Mouse (Mus musculus) CH12.LX (cell line): Measurements from ENCODE around the gene Slc38a10. TPM values are rescaled to one million over a fixed set of nuclear protein-coding genes. Genes with fewer than 3 reads are reported as not detected.

Source experiments
- DNase-seq: peaks from one replicate; pipeline ENCODE4 v3.0.0-alpha.2; 2013; ENCODE audit errors: extremely low read depth
- H3K27ac ChIP-seq: 2 replicates; pipeline ENCODE4 v1.5.1; 2012; ENCODE audit warnings: low read depth, mild to moderate bottlenecking, control low read depth, moderate library complexity; ENCODE audit not compliant: insufficient read depth
- H3K27me3 ChIP-seq: replicated peaks from 2 replicates; pipeline ENCODE3; 2012; ENCODE audit warnings: inconsistent platforms
- H3K36me3 ChIP-seq, 2 experiments: replicated peaks in 1 of 2; 2 replicates each; pipeline versions ENCODE3 to v1.6.1; 2012; ENCODE audit warnings: inconsistent platforms in 1 of 2, low read length in 1 of 2, mild to moderate bottlenecking in 1 of 2, mixed read lengths in 1 of 2, moderate library complexity in 1 of 2; ENCODE audit not compliant: control insufficient read depth in 1 of 2, insufficient read depth in 1 of 2
- H3K4me1 ChIP-seq, 2 experiments: 2 replicates each; pipeline ENCODE4 v1.6.1; 2012; ENCODE audit warnings: inconsistent platforms in 1 of 2, moderate library complexity in 1 of 2; ENCODE audit not compliant: insufficient read depth in 2 of 2, control insufficient read depth in 1 of 2
- H3K4me2 ChIP-seq: 2 replicates; pipeline ENCODE4 v1.6.1; 2012; ENCODE audit warnings: low read depth, mild to moderate bottlenecking, control low read depth; ENCODE audit not compliant: poor library complexity, insufficient read depth, severe bottlenecking
- H3K4me3 ChIP-seq, 3 experiments: fragments of 150-350 bp in 1 of 3; sonication (generic) in 1 of 3; replicated peaks in 1 of 3; 2 replicates each; pipeline versions ENCODE3 to v1.5.1; 2011 to 2012; ENCODE audit warnings: low read depth in 2 of 3, low read length in 2 of 3, mild to moderate bottlenecking in 2 of 3, moderate library complexity in 2 of 3, control low read depth in 1 of 3, improper control_type of control experiment in 1 of 3, inconsistent platforms in 1 of 3, mixed read lengths in 1 of 3; ENCODE audit not compliant: poor library complexity in 1 of 3
- H3K79me2 ChIP-seq: replicated peaks from 2 replicates; pipeline ENCODE4 v1.6.1; 2012; ENCODE audit warnings: mild to moderate bottlenecking, moderate library complexity; ENCODE audit not compliant: control insufficient read depth, poor library complexity, insufficient read depth, severe bottlenecking; ENCODE audit errors: extremely low read depth
- H3K9ac ChIP-seq: 2 replicates; pipeline ENCODE4 v1.6.1; 2012; ENCODE audit warnings: low read depth, mild to moderate bottlenecking, control low read depth, moderate library complexity; ENCODE audit not compliant: insufficient read depth
- H3K9me3 ChIP-seq: replicated peaks from 2 replicates; pipeline ENCODE3; 2012; ENCODE audit warnings: low read length, inconsistent platforms, mixed read lengths
- CHD1 ChIP-seq: IDR thresholded peaks from 2 replicates; pipeline ENCODE4 v1.6.1; 2012; ENCODE audit warnings: low read depth, low read length, improper control_type of control experiment, inconsistent platforms
- EP300 ChIP-seq: IDR thresholded peaks from 2 replicates; pipeline ENCODE4 v1.6.1; 2011; ENCODE audit warnings: low read length, improper control_type of control experiment
- ETS1 ChIP-seq: conservative IDR thresholded peaks from 2 replicates; pipeline ENCODE4 v1.6.1; 2012; ENCODE audit warnings: low read depth, mild to moderate bottlenecking, inconsistent platforms, low read length, improper control_type of control experiment, moderate library complexity
- HCFC1 ChIP-seq: IDR thresholded peaks from 2 replicates; pipeline ENCODE4 v1.6.1; 2012; ENCODE audit warnings: low read depth, mild to moderate bottlenecking, inconsistent platforms, low read length, improper control_type of control experiment
- IRF4 ChIP-seq: IDR thresholded peaks from 2 replicates; pipeline ENCODE4 v1.6.1; 2014; ENCODE audit warnings: low read depth, mild to moderate bottlenecking, inconsistent platforms, low read length, improper control_type of control experiment
- JUND ChIP-seq: conservative IDR thresholded peaks from 2 replicates; pipeline ENCODE4 v1.6.1; 2011; ENCODE audit warnings: low read depth, low read length, improper control_type of control experiment
- MAFK ChIP-seq: IDR thresholded peaks from 2 replicates; pipeline ENCODE4 v1.6.1; 2011; ENCODE audit warnings: low read length, improper control_type of control experiment; ENCODE audit not compliant: insufficient replicate concordance
- MAX ChIP-seq: IDR thresholded peaks from 2 replicates; pipeline ENCODE4 v1.6.1; 2011; ENCODE audit warnings: low read length, improper control_type of control experiment
- MAZ ChIP-seq: IDR thresholded peaks from 2 replicates; pipeline ENCODE4 v1.6.1; 2012; ENCODE audit warnings: low read depth, mild to moderate bottlenecking, inconsistent platforms, low read length, improper control_type of control experiment, moderate library complexity
- MEF2A ChIP-seq: IDR thresholded peaks from 2 replicates; pipeline ENCODE4 v1.6.1; 2014; ENCODE audit warnings: low read depth, mild to moderate bottlenecking, inconsistent platforms, low read length, improper control_type of control experiment, borderline replicate concordance
- PAX5 ChIP-seq: IDR thresholded peaks from 2 replicates; pipeline ENCODE4 v1.6.1; 2012; ENCODE audit warnings: low read length, inconsistent platforms, mixed read lengths
- POLR2A ChIP-seq: IDR thresholded peaks from 2 replicates; pipeline ENCODE4 v1.6.1; 2011; ENCODE audit warnings: low read depth, mild to moderate bottlenecking, improper control_type of control experiment, low read length
- RCOR1 ChIP-seq: conservative IDR thresholded peaks from 2 replicates; pipeline ENCODE4 v1.6.1; 2012; ENCODE audit warnings: low read depth, mild to moderate bottlenecking, inconsistent platforms, low read length, improper control_type of control experiment
- SIN3A ChIP-seq: IDR thresholded peaks from 2 replicates; pipeline ENCODE4 v1.6.1; 2012; ENCODE audit warnings: low read length, improper control_type of control experiment, inconsistent platforms
- TCF12 ChIP-seq: IDR thresholded peaks from 2 replicates; pipeline ENCODE4 v1.6.1; 2014; ENCODE audit warnings: low read depth, mild to moderate bottlenecking, inconsistent platforms, low read length, improper control_type of control experiment
- UBTF ChIP-seq: IDR thresholded peaks from 2 replicates; pipeline ENCODE4 v1.6.1; 2012; ENCODE audit warnings: low read depth, mild to moderate bottlenecking, inconsistent platforms, low read length, improper control_type of control experiment, moderate library complexity
- USF1 ChIP-seq: IDR thresholded peaks from 2 replicates; pipeline ENCODE4 v1.6.1; 2014; ENCODE audit warnings: low read depth, mild to moderate bottlenecking, inconsistent platforms, low read length, improper control_type of control experiment
- ZC3H11A ChIP-seq: IDR thresholded peaks from 2 replicates; pipeline ENCODE4 v1.6.1; 2012; ENCODE audit warnings: low read depth, mild to moderate bottlenecking, inconsistent platforms, low read length, improper control_type of control experiment
- ZKSCAN1 ChIP-seq: IDR thresholded peaks from 2 replicates; pipeline ENCODE4 v1.6.1; 2012; ENCODE audit warnings: low read depth, inconsistent platforms, low read length, improper control_type of control experiment, borderline replicate concordance
- ZMIZ1 ChIP-seq: IDR thresholded peaks from 2 replicates; pipeline ENCODE4 v1.6.1; 2012; ENCODE audit warnings: low read depth, mild to moderate bottlenecking, inconsistent platforms, low read length, improper control_type of control experiment
- ZNF384 ChIP-seq: IDR thresholded peaks from 2 replicates; pipeline ENCODE4 v1.6.1; 2012; ENCODE audit warnings: low read depth, low read length, improper control_type of control experiment, inconsistent platforms
- dilution Hi-C: fragments of 300-500 bp; cut with MboI; formaldehyde crosslinking; loops from 2 replicates; pipeline ENCODE4 v1.14.3; 2020; ENCODE audit warnings: low sequenced_read_pairs; ENCODE audit not compliant: extremely low pct_unique_long_range_greater_than_20kb, extremely low pct_ligation_motif_present
- in situ Hi-C: fragments of 300-500 bp; cut with MboI; formaldehyde crosslinking; loops from 3 replicates; pipeline ENCODE4 v1.14.3; 2019; ENCODE audit warnings: low sequenced_read_pairs, low pct_ligation_motif_present, low pct_unique_long_range_greater_than_20kb, mixed read lengths
- polyA plus RNA-seq: library from polyadenylated mRNA; unstranded; fragments of >175 nt; gene quantifications from 2 replicates; pipeline ENCODE4 v1.2.1, GENCODE M21; 2012; ENCODE audit warnings: low read depth; ENCODE audit not compliant: insufficient read length
- total RNA-seq, 2 experiments: library from RNA; depleted of rRNA; stranded (reverse); fragments of 300-350 nt in 1 of 2; fragments of >200 nt in 1 of 2; gene quantifications; 2 replicates each; pipeline ENCODE4 v1.2.3; 2012 to 2014

Gene Slc38a10
- total and polyA plus RNA-seq, 3 experiments: 47.1 to 97.6 (median 75.6) TPM

DNA sequence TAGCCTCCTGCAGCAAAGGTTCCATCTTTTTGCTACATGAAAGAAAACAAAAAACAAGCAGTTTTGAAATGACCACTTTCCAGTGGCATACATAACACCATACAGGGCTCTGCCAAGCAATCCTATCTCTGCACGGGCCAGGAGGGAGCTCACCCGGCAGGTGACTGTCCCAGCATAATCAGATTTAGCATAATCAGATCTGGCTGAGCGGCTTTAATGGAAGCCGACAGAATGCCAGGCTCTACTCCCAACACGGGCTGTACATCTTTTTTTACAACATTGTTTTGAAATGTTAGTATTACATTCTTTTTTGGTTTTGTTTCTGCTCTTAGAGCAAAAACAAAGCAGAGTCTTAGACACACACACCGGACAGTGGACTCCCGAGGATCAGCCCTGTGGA lies 21.9 kb downstream of the Slc38a10 start:
- no peaks in the 10 kb centered on the region for H3K27me3 ChIP-seq
- H3K4me3 ChIP-seq: no peak overlapping the region
- TF ChIP-seq MEF2A: no peak
- TF ChIP-seq JUND: no peak
- TF ChIP-seq, all 38 proteins: peak for 0
- DNase-seq: no peak
- dilution Hi-C loops (no loop called here), in situ Hi-C loops (no loop called here)
- Histone ChIP-seq H3K4me1 (peaks cover 0 to 12% of the 10 kb centered on the region in 2 experiments; a peak in 2 of 4 replicates), H3K79me2 (no peaks in the 10 kb centered on the region), H3K27ac (no peak overlapping the region), H3K9me3 (no peaks in the 10 kb centered on the region), H3K36me3 (peaks cover 72 to 90% of the 10 kb centered on the region in 2 experiments), H3K9ac (no peak overlapping the region), H3K4me2 (no peak overlapping the region)

- Histone ChIP-seq H3K27ac (no peak overlapping the region), H3K4me1 (peaks cover 0 to 12% of the 10 kb centered on the region in 2 experiments; a peak in 2 of 4 replicates), H3K4me2 (no peak overlapping the region), H3K27me3 (no peaks in the 10 kb centered on the region), H3K36me3 (peaks cover 72 to 92% of the 10 kb centered on the region in 2 experiments), H3K9me3 (no peaks in the 10 kb centered on the region), H3K9ac (no peak overlapping the region), H3K4me3 (no peak overlapping the region), H3K79me2 (no peaks in the 10 kb centered on the region)
- in situ Hi-C loops: no loop called here
- dilution Hi-C loops: no loop called here
- TF ChIP-seq MAZ (no peak), ZC3H11A (no peak), MEF2A (no peak), ZMIZ1 (no peak), ZNF384 (no peak), POLR2A (no peak), UBTF (no peak), HCFC1 (no peak), TCF12 (no peak), CHD1 (no peak), MAX (no peak), ZKSCAN1 (no peak), IRF4 (no peak), EP300 (no peak)
- DNase-seq: no peak
Observed at GRCm38 (mm10) chr11:120126845-120127244, 24.3 kb downstream of the Slc38a10 start.

DNA sequence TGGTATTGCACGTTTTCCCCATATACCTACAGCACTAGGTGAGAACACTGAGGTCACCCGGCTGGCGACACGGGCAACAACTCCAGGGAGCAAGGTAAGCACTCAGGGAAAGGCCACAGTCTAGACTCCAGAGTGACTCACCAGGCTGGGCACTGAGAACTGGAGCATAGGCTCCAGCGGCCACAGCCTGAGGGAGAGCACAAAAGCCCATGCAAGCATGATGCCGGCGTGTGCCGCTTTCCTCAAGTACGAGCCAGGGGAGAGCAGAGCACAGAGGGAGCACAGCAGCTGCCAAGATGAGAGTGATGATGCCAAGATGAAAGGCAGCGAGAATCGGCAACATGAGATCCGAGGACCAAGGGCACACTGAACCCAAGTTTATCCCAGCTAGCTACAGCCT lies 29.0 kb downstream of the Slc38a10 start:
- peaks cover 0 to 5% of the 10 kb centered on the region in 2 experiments; a peak in 2 of 4 replicates for H3K4me1 ChIP-seq
- no peak for DNase-seq

More for the DNA sequence above, 29.0 kb downstream of the Slc38a10 start:
- Histone ChIP-seq H3K27ac (no peak overlapping the region), H3K9ac (no peak overlapping the region), H3K27me3 (no peaks in the 10 kb centered on the region), H3K9me3 (no peaks in the 10 kb centered on the region), H3K4me2 (no peak overlapping the region), H3K36me3 (peaks cover 60 to 95% of the 10 kb centered on the region in 2 experiments), H3K4me3 (no peak overlapping the region), H3K79me2 (no peaks in the 10 kb centered on the region)
- TF ChIP-seq MAFK (no peak), USF1 (no peak), CHD1 (no peak), MEF2A (no peak), TCF12 (no peak), SIN3A (no peak), EP300 (no peak), RCOR1 (no peak), ETS1 (no peak), PAX5 (no peak), UBTF (no peak), MAX (no peak), ZC3H11A (no peak)
- dilution Hi-C loops (no loop called here), in situ Hi-C loops (no loop called here)
